Mouse (Mus musculus) CH12.LX (cell line): ENCODE measurements around the gene Cacna1c.

Experiments
- CHD1 ChIP-seq: IDR thresholded peaks from 2 replicates; pipeline ENCODE4 v1.6.1; 2012; ENCODE audit warnings: low read depth, low read length, improper control_type of control experiment, inconsistent platforms
- CTCF ChIP-seq, 2 experiments: IDR thresholded peaks in 1 of 2; conservative IDR thresholded peaks in 1 of 2; 2 replicates each; pipeline ENCODE4 v1.5.1; 2011 to 2012; ENCODE audit warnings: low read depth in 2 of 2, low read length in 2 of 2, improper control_type of control experiment in 1 of 2, inconsistent platforms in 1 of 2, mild to moderate bottlenecking in 1 of 2, moderate library complexity in 1 of 2
- ELF1 ChIP-seq: IDR thresholded peaks from 2 replicates; pipeline ENCODE4 v1.6.1; 2014; ENCODE audit warnings: low read depth, mild to moderate bottlenecking, inconsistent platforms, low read length, improper control_type of control experiment
- EP300 ChIP-seq: IDR thresholded peaks from 2 replicates; pipeline ENCODE4 v1.6.1; 2011; ENCODE audit warnings: low read length, improper control_type of control experiment
- MYC ChIP-seq: IDR thresholded peaks from 2 replicates; pipeline ENCODE4 v1.6.1; 2011; ENCODE audit warnings: low read depth, mild to moderate bottlenecking, improper control_type of control experiment, low read length
- NRF1 ChIP-seq: IDR thresholded peaks from 2 replicates; pipeline ENCODE4 v1.6.1; 2014; ENCODE audit warnings: low read depth, mild to moderate bottlenecking, inconsistent platforms, low read length, improper control_type of control experiment, moderate library complexity
- POLR2A ChIP-seq: IDR thresholded peaks from 2 replicates; pipeline ENCODE4 v1.6.1; 2011; ENCODE audit warnings: low read depth, mild to moderate bottlenecking, improper control_type of control experiment, low read length
- RAD21 ChIP-seq: IDR thresholded peaks from 2 replicates; pipeline ENCODE4 v1.6.1; 2011; ENCODE audit warnings: low read depth, mild to moderate bottlenecking, low read length, improper control_type of control experiment, moderate library complexity
- UBTF ChIP-seq: IDR thresholded peaks from 2 replicates; pipeline ENCODE4 v1.6.1; 2012; ENCODE audit warnings: low read depth, mild to moderate bottlenecking, inconsistent platforms, low read length, improper control_type of control experiment, moderate library complexity
- USF1 ChIP-seq: IDR thresholded peaks from 2 replicates; pipeline ENCODE4 v1.6.1; 2014; ENCODE audit warnings: low read depth, mild to moderate bottlenecking, inconsistent platforms, low read length, improper control_type of control experiment
- ZNF384 ChIP-seq: IDR thresholded peaks from 2 replicates; pipeline ENCODE4 v1.6.1; 2012; ENCODE audit warnings: low read depth, low read length, improper control_type of control experiment, inconsistent platforms

DNA sequence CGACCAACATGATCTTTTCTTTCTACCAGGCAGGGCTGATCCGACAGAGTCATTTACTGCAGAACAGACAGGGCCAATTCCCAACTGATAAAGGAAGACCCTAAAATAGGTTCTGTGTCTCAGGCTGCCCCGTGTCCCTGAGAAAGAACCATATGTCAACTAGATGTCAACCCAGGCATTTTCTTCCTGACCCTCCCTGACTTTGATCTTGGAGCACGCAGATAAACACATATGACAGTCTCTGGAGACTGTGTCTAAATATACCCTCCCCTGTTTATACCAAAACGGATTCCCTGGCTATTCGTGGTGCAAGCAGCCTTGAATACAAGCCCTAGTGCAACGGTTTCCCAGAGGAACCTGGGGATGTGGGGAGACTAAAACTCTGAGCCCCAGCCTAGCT, 112.7 kb downstream of the Cacna1c start:
- TF ChIP-seq CHD1, result no peak
- TF ChIP-seq RAD21, result no peak
- no peak for TF ChIP-seq CTCF (conservative IDR thresholded peaks at IDR 0.05 in 1 of 2, IDR thresholded peaks at IDR 0.05 in 1 of 2; ENCODE audit: low read depth in 2 of 2, low read length in 2 of 2)
- no peak for TF ChIP-seq ELF1
- TF ChIP-seq MYC, result no peak
- no peak for TF ChIP-seq ZNF384
- TF ChIP-seq USF1, result no peak
- TF ChIP-seq POLR2A, result no peak
- no peak for TF ChIP-seq EP300
- TF ChIP-seq UBTF, result no peak
- no peak for TF ChIP-seq NRF1
